Mouse (Mus musculus) heart, embryonic 13.5 days (tissue): ENCODE measurements at regions not wholly inside any gene's neighbourhood (a gene's known extent, or its start where the extent isn't known, plus 50 kb on each side); places are given as distances from the start of the nearest gene placed in this dataset.

Experiments used
- ATAC-seq: fragments of 200-750 bp; cut with Nextera tagmentation; 2 replicates; pipeline ENCODE4 v1.8.0; 2017; ENCODE audit warnings: moderate TSS enrichment; ENCODE audit not compliant: insufficient number of reproducible peaks, low FRiP score, low TSS enrichment; ENCODE audit errors: extremely low read depth
- H3K27ac ChIP-seq: fragments of 300-500 bp; sonication (generic); replicated peaks from 2 replicates; pipeline ENCODE4 v1.5.1; 2015; ENCODE audit warnings: moderate library complexity, mild to moderate bottlenecking, inconsistent platforms
- H3K27me3 ChIP-seq: fragments of 300-500 bp; sonication (generic); replicated peaks from 2 replicates; pipeline ENCODE4 v1.6.1; 2015; ENCODE audit warnings: mild to moderate bottlenecking, inconsistent platforms
- H3K36me3 ChIP-seq: fragments of 300-500 bp; sonication (generic); 2 replicates; pipeline ENCODE4 v1.6.1; 2015; ENCODE audit warnings: mild to moderate bottlenecking, inconsistent platforms
- H3K4me1 ChIP-seq: fragments of 300-500 bp; sonication (generic); 2 replicates; pipeline ENCODE4 v1.6.1; 2015; ENCODE audit warnings: inconsistent platforms
- H3K4me2 ChIP-seq: fragments of 300-500 bp; sonication (generic); 2 replicates; pipeline ENCODE4 v1.6.1; 2015; ENCODE audit warnings: inconsistent platforms, mild to moderate bottlenecking, moderate library complexity
- H3K4me3 ChIP-seq: fragments of 300-500 bp; sonication (generic); 2 replicates; pipeline ENCODE4 v1.5.1; 2015; ENCODE audit warnings: moderate library complexity, mild to moderate bottlenecking, inconsistent platforms
- H3K9ac ChIP-seq: fragments of 300-500 bp; sonication (generic); 2 replicates; pipeline ENCODE4 v1.6.1; 2015; ENCODE audit warnings: inconsistent platforms, mild to moderate bottlenecking, moderate library complexity
- H3K9me3 ChIP-seq: fragments of 300-500 bp; sonication (generic); 2 replicates; pipeline ENCODE4 v1.6.1; 2016; ENCODE audit warnings: inconsistent platforms
- WGBS: fragments of 180-500 bp; shearing (Covaris S2); methylation state at CpG from one replicate; pipeline ENCODE4 v1.1.7; 2015; ENCODE audit warnings: mixed read lengths; 5-methylcytosine and 5-hydroxymethylcytosine counted together

GRCm38 (mm10) chr5:4595010-4595409 lies 162.8 kb downstream of the Fzd1 start:
- H3K4me2 ChIP-seq: no peak overlapping the region
- H3K4me3 ChIP-seq: no peak overlapping the region
- H3K9me3 ChIP-seq: no peaks in the 10 kb centered on the region
- WGBS: 55% methylated on average over 2 of the region's 2 CpGs
- H3K27me3 ChIP-seq: no peaks in the 10 kb centered on the region
- no peaks in the 10 kb centered on the region for H3K36me3 ChIP-seq
- ATAC-seq: no peak
- H3K27ac ChIP-seq: no peak overlapping the region
- H3K4me1 ChIP-seq: no peaks in the 10 kb centered on the region
- no peak overlapping the region for H3K9ac ChIP-seq

- Histone ChIP-seq H3K36me3 (no peaks in the 10 kb centered on the region), H3K27me3 (no peaks in the 10 kb centered on the region), H3K27ac (no peak overlapping the region), H3K4me3 (no peak overlapping the region), H3K4me2 (no peak overlapping the region), H3K4me1 (no peaks in the 10 kb centered on the region), H3K9ac (no peak overlapping the region), H3K9me3 (no peaks in the 10 kb centered on the region)
- 70% methylated on average over 2 of the region's 2 CpGs for WGBS
- ATAC-seq: no peak
Observed at GRCm38 (mm10) chr5:4594562-4594961, 163.3 kb downstream of the Fzd1 start.

DNA sequence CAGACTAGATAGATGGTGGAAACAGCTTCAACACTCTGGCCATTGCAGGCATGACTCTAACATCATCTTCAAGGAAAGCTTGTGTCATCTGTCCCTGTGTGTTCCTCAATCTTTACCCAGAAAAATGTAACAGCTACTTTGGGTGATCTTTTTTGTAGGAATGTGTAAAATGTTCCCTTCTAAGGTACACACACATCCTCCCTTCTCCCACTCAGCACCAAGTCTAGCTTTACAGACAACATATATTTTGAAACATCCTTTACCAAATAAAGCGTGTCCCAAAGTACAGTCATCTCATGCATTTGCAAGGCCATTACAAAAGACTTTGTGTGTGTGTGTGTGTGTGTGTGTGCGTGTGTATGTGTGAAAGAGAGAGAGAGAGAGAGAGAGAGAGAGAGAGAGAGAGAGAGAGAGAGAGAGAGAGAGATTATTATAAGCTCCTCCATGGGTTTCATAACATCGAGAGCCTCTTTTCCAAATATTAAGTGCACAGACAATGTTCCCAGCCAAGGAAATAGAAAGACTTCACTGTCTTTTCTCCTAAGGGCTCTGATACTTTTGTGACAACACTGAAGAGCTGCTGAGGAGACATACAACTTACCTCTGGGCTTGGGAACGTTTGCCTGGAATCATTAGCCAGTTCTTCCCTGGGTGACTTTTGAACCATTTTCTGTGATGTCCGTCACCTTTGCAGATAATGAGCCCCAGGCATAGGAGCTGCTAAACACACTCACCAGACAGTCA lies 164.0 kb downstream of the Fzd1 start:
- H3K27ac ChIP-seq: no peak overlapping the region
- H3K4me3 ChIP-seq: no peak overlapping the region
- H3K4me2 ChIP-seq: no peak overlapping the region
- H3K9ac ChIP-seq: no peak overlapping the region
- no peaks in the 10 kb centered on the region for H3K9me3 ChIP-seq
- H3K27me3 ChIP-seq: no peaks in the 10 kb centered on the region
- no peak for ATAC-seq
- H3K4me1 ChIP-seq: no peaks in the 10 kb centered on the region
- WGBS: 60% methylated on average over 5 of the region's 5 CpGs
- no peaks in the 10 kb centered on the region for H3K36me3 ChIP-seq

- H3K36me3 ChIP-seq: no peaks in the 10 kb centered on the region
- no peak overlapping the region for H3K4me2 ChIP-seq
- no peak overlapping the region for H3K9ac ChIP-seq
- WGBS: 58% methylated on average over 1 of the region's 1 CpGs
- ATAC-seq: no peak
- no peak overlapping the region for H3K27ac ChIP-seq
- no peak overlapping the region for H3K4me3 ChIP-seq
- H3K4me1 ChIP-seq: no peaks in the 10 kb centered on the region
- no peaks in the 10 kb centered on the region for H3K9me3 ChIP-seq
- no peaks in the 10 kb centered on the region for H3K27me3 ChIP-seq
Observed at GRCm38 (mm10) chr5:4591721-4592120, 166.1 kb downstream of the Fzd1 start.

DNA sequence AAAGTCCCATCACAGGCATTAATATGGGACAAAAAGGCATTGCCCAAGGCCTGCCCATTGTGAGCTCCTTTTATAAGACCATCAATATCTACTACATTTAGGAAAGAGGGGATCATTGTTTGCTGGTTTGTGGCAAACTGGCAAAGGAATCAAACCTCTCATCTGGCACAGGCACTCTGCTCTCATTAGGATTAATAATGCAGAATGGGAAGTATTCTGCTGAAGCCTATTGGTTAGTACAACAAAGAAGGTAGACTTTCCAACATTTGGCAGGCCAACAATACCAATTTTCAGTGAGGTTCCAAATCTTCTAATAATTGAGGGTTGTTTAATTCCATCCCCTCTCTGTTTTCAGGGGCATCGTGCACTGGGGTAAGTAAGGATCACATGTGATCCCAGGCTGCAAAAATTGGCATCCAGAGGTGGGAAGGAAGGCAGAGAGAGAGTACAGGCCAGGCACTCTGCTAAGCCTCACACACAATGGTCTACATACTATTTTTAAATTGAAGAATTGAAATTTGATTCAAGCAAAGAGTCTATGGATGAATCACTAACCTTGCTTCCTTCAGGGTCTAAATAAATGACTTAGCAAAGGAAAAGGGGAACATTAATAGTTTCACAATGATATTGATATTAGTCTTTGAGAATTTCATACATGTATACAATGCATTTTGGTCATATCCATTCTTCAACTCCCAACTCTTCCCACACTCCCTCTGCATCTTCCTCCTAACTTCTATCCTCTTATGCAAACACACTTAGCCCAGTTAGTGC lies 174.9 kb downstream of the Fzd1 start:
- Histone ChIP-seq H3K27me3 (no peaks in the 10 kb centered on the region), H3K4me1 (no peaks in the 10 kb centered on the region), H3K9me3 (no peaks in the 10 kb centered on the region), H3K27ac (no peak overlapping the region), H3K9ac (no peak overlapping the region), H3K4me2 (no peak overlapping the region), H3K4me3 (no peak overlapping the region), H3K36me3 (no peaks in the 10 kb centered on the region)
- no peak for ATAC-seq
- WGBS: 77% methylated on average over 1 of the region's 1 CpGs

DNA sequence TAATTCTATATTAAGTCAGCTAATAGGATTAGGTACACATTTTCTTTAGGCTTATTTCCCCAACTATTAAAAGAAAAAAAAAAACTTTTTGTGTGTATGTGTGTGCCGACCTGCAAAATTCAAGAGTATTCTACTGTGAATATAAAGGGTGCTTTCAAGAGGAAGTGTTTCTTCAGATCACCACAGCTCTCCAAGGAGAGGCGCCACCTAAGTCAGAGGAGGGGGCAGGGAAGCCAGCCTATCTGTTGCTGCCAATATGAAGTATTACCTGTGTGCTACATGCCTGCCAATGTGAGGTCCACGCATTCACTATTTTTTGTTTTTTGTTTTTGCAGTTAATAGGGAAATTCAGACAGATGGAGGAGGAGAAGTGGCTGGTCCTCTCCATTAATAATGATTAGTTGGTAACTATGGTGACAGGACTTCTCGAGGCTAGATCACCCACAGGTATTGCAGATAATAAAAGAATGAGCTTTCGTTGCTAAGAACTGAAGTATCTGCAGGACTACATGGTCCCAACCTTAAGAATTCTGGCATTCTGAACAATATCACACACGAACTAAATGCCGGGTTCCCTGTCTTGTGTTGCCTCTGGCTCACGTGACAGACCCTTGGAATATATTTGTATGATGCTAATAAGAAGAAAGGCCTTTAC lies 177.5 kb downstream of the Fzd1 start:
- no peak overlapping the region for H3K4me2 ChIP-seq
- no peaks in the 10 kb centered on the region for H3K9me3 ChIP-seq
- no peaks in the 10 kb centered on the region for H3K27me3 ChIP-seq
- WGBS: 74% methylated on average over 8 of the region's 8 CpGs
- H3K4me3 ChIP-seq: no peak overlapping the region
- no peaks in the 10 kb centered on the region for H3K36me3 ChIP-seq
- H3K9ac ChIP-seq: no peak overlapping the region
- no peak for ATAC-seq
- H3K27ac ChIP-seq: no peak overlapping the region
- no peaks in the 10 kb centered on the region for H3K4me1 ChIP-seq

DNA sequence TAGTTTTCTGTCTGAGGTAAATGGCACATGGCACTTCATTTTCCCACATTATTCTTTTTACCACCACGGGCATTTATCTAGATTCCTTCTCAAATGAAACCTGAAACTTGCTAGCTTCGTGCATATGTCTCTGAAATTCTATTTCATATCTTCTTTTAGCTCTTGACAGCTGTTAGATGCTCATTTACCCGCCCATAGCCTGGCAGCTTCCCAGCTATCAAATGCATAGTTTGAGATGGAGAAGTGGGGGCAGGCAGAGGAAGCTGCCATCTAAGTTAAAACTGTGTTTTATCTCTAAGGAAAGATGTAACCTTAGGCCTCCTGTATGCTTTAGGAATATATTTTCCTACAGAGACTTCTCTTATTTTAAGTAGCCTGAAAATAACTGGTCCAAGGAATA lies 179.0 kb downstream of the Fzd1 start:
- H3K27ac ChIP-seq: no peak overlapping the region
- no peaks in the 10 kb centered on the region for H3K9me3 ChIP-seq
- no peak overlapping the region for H3K4me3 ChIP-seq
- no peaks in the 10 kb centered on the region for H3K27me3 ChIP-seq
- no peak for ATAC-seq
- H3K36me3 ChIP-seq: no peaks in the 10 kb centered on the region
- no peak overlapping the region for H3K4me2 ChIP-seq
- no peak overlapping the region for H3K9ac ChIP-seq
- no peaks in the 10 kb centered on the region for H3K4me1 ChIP-seq
- 55% methylated on average over 3 of the region's 3 CpGs for WGBS

DNA sequence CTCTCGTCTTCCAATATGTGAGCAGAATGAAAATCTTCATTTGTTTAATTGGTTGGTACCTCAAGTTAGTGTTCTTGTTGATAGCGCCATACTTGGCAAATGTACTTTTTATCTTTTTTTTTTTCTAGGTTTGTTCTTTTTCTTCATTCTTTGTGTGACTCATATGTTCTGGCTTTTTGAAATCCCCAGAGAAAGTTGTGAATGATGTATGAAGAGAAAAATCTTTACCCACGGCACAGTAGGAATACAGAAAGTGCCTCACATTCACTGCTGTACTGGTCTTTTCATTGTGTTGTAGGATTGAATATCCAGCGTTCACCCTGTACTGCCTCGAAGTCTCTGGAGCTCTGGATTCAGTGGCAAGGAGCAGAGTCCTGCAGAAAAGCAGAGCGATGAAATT lies 180.7 kb downstream of the Fzd1 start:
- H3K4me3 ChIP-seq: no peak overlapping the region
- no peak overlapping the region for H3K4me2 ChIP-seq
- ATAC-seq: no peak
- 78% methylated on average over 6 of the region's 6 CpGs for WGBS
- H3K36me3 ChIP-seq: no peaks in the 10 kb centered on the region
- H3K4me1 ChIP-seq: no peaks in the 10 kb centered on the region
- H3K9me3 ChIP-seq: no peaks in the 10 kb centered on the region
- no peak overlapping the region for H3K27ac ChIP-seq
- no peaks in the 10 kb centered on the region for H3K27me3 ChIP-seq
- H3K9ac ChIP-seq: no peak overlapping the region

GRCm38 (mm10) chr5:4563862-4564261 lies 194.0 kb downstream of the Fzd1 start:
- no peak for ATAC-seq
- Histone ChIP-seq H3K36me3 (no peaks in the 10 kb centered on the region), H3K27me3 (no peaks in the 10 kb centered on the region), H3K9ac (no peak overlapping the region), H3K4me1 (no peaks in the 10 kb centered on the region), H3K4me2 (no peak overlapping the region), H3K4me3 (no peak overlapping the region), H3K9me3 (peaks cover under 1% of the 10 kb centered on the region; the same call in 1 of the 2 replicates), H3K27ac (no peak overlapping the region)
- 71% methylated on average over 6 of the region's 6 CpGs for WGBS

DNA sequence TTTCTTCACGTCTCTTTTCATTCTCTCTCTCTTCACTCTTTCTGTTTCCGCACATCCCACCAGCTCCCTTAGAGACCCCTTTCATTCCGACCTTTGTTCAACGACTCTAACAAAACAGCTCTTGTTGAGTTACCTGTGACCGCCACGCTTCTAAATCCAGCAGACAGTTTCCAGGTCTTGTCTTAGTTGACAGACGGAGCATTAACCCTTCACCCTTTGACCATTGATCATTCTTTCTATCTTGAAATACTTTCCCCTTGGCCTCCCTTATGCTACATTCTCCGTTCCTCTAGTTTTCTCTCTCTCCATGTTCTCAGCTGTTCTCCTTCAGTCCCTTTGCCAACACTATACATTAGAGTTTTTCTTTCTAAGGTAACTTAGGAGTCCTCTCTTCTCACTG lies 196.2 kb downstream of the Fzd1 start:
- no peak for ATAC-seq
- Histone ChIP-seq H3K4me2 (no peak overlapping the region), H3K27ac (no peak overlapping the region), H3K4me3 (no peak overlapping the region), H3K4me1 (no peaks in the 10 kb centered on the region), H3K9ac (no peak overlapping the region), H3K36me3 (no peaks in the 10 kb centered on the region), H3K27me3 (no peaks in the 10 kb centered on the region), H3K9me3 (peaks cover 4% of the 10 kb centered on the region; the same call in 1 of the 2 replicates)
- WGBS: 68% methylated on average over 8 of the region's 8 CpGs

DNA sequence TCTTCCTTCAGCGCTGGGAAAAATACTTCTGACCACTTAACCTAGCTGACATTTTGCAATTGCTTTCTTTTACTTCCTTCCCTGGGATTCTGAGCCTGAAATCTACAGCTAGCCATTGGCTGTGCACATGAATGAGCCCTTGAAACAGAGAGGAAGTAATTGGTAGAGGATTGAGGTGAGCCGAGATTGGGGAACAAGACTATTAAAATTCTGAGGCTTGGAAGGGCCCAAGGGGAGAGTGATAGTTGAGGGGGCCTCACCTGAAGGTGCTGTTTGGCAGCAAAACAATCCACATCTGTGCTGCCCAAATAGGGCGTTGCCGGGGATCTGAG lies 196.7 kb downstream of the Fzd1 start:
- H3K9ac ChIP-seq: no peak overlapping the region
- H3K36me3 ChIP-seq: no peaks in the 10 kb centered on the region
- no peak overlapping the region for H3K4me3 ChIP-seq
- no peak for ATAC-seq
- H3K27me3 ChIP-seq: no peaks in the 10 kb centered on the region
- H3K27ac ChIP-seq: no peak overlapping the region
- H3K4me2 ChIP-seq: no peak overlapping the region
- H3K9me3 ChIP-seq: peaks cover 4% of the 10 kb centered on the region; the same call in 1 of the 2 replicates
- no peaks in the 10 kb centered on the region for H3K4me1 ChIP-seq
- WGBS: 68% methylated on average over 4 of the region's 4 CpGs
